Mouse (Mus musculus) liver, embryonic 14.5 days (tissue): ENCODE data around the gene Slc1a1.

ENCODE experiments used
- CTCF ChIP-seq: IDR thresholded peaks from 2 replicates; pipeline ENCODE4 v1.5.1; 2016; ENCODE audit warnings: antibody characterized with exemption, low read depth, control low read depth
- EP300 ChIP-seq: IDR thresholded peaks from 2 replicates; pipeline ENCODE4 v1.6.1; 2016; ENCODE audit warnings: antibody characterized with exemption, low read depth

DNA sequence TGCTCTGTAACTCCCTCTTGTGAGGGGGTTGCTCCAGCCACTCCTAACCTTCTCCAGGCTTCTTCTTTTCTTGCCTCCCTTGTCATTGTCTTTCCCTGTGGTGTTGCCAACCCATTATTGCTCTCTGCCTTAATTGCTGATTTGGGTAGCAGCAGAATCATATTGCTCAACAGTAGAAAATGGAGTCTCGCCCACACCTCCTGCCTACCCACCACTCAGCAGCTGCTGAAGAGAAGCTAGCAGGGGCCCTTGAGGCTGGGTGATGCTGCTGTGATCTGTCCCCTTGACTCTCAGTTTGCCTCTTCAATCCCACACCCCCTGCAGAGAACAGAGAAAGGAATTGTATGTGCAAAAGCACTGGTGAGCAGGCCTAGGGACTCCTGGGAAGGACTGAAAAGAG, 37.9 kb upstream of the Slc1a1 start:
- TF ChIP-seq EP300 (no peak), CTCF (no peak)
